Mouse (Mus musculus) central nervous system, embryonic 14 days (tissue): ENCODE results near the gene Gm20920. TPM values are rescaled to one million over a fixed set of nuclear protein-coding genes. Genes with fewer than 3 reads are reported as not detected.

ENCODE experiments used
- polyA plus RNA-seq: library from polyadenylated mRNA; depleted of rRNA; stranded (reverse); fragments of >200 nt; gene quantifications from 2 replicates; pipeline ENCODE4 v1.2.3, GENCODE M21; 2012; rRNA removed

Gm20920 gene
- polyA plus RNA-seq: not detected in 2 replicates

DNA sequence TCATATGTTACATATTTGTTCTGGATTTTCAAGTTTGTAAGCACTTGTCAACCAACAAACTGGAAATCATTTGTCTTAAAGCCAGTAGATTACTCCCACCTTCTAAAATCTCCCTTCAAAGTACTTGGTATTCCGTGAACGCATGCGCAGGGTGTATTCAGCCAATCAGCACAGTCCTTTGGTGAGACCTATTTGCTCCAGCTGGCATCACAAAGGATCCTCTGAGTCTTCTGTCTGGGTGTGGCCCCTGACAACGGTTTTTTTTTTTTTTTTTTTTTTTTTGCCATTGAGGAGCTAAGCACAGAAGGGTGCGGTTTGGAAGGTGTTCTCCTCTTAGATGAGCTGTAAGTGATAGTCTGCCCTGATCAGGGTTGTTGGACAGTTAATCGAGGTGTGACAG, at the start of gene Gm20920:
Gene Gm20920 (plus strand): TSS at position 301 of the 400 bp plus-strand sequence.

